Mouse (Mus musculus): Measurements from ENCODE around the gene Pdk1. TPM values are rescaled to one million over a fixed set of nuclear protein-coding genes. Genes with fewer than 3 reads are reported as not detected.
A peak's percentile ranks its signal among the peaks of the same experiment; 100 is the strongest.
"Not testable (repeated sequence)": the region's sequence is repeated elsewhere in the genome, so short reads cannot be mapped to it uniquely, and the experiment has no call there.

Gene Pdk1
- polyA plus RNA-seq (2015; fragmentation: Nextera tagmentation; extraction: Ambion mirVana) = 48.6 and 50.1 TPM in 2 replicates

DNA sequence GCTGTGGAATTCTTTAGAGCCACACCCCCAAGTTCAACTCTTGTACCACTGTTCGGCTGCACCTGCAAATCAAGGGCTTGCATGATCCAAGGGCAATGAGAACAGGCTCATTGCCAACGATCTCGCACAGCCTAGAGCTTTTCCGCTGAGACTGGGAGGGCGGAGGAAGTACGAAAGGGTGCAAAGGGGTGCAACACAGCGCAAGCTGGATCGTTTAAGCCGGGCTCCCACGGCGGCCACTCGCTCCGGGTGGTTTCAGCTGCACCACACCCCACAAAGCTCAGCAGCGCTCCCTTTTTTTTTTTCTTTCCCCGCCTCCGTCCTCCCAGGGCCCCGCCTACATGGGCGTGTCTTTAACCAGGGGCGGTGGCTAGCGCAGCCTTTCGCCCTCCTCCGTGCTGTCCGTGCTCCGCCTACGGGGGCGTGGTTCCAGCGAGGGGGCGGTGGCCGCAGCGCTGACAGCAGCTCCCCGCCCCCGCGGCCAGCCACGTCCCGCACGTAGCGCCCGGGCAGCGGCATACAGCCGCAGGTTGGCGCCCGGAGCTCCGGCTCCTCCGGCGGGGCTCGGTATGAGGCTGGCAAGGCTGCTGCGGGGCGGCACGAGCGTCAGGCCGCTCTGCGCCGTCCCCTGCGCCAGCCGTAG lies at the start of gene Pdk1:
Gene Pdk1, plus strand, starts transcription at position 424 of the 643 bp plus-strand sequence.
- Histone ChIP-seq H3K4me2 (peak within 1 kb of the TSS; percentile 93), H3K9ac (peak within 1 kb of the TSS; percentile 82), H3K27ac (peak within 1 kb of the TSS; percentile 97), H3K4me1 (peaks cover 14% of the 10 kb centered on the region), H3K36me3 (no peaks in the 10 kb centered on the region), H3K27me3 (no peaks in the 10 kb centered on the region), H3K9me3 (no peaks in the 10 kb centered on the region), H3K4me3 (peak within 1 kb of the TSS; percentile 73)
- ATAC-seq (ENCODE audit: borderline replicate concordance, extremely low read depth, low FRiP score, low TSS enrichment) = peak; percentile 98
- WGBS = under 1% methylated on average over 53 of the region's 55 CpGs

DNA sequence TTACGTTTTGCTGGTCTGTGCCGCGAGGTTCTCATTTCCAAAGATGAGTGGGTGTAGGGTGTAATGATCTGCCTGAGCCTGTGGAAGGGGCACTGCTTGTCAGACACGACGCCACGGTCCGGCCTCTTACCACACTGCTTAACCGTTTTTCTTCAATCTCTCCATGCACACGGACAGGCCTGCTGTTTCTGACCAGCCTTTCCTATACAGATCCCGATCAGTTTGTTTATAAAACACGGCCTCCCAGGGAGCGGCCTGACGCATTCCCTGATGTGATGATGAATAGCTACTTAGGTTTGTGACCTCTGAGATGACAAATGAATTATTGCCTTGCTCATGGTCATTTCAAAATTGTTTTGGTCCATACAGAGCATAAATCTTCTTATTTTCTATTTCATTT lies 48.9 kb upstream of the Pdk1 start:
- peaks cover 16% of the 10 kb centered on the region for H3K36me3 ChIP-seq
- WGBS = 39% methylated on average over 13 of the region's 13 CpGs
- no peak for ATAC-seq (ENCODE audit: borderline replicate concordance, extremely low read depth, low FRiP score, low TSS enrichment)
- H3K27me3 ChIP-seq = no peaks in the 10 kb centered on the region
- no peak overlapping the region for H3K4me3 ChIP-seq
- no peak overlapping the region for H3K9ac ChIP-seq
- H3K4me2 ChIP-seq = no peak overlapping the region
- H3K9me3 ChIP-seq = no peaks in the 10 kb centered on the region
- no peak overlapping the region for H3K27ac ChIP-seq
- no peaks in the 10 kb centered on the region for H3K4me1 ChIP-seq

DNA sequence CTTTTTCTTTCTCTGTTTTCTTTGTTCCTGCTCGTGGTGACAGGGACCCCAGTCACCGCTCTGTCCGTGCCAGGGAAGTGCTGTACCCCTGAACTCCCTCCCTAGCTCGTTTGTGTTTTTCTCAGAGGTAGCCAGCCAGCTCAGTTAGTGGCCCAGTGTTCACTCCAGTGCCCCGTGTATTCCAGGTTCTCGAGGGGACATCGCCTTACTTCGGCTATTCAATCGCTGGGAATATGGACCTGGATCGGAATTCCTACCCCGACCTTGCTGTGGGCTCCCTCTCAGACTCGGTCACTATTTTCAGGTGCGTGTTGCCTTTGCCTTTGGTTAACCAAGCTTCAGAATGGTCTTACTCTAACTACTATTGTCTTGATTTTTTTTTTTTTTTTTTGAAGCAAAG lies 45.3 kb upstream of the Pdk1 start:
- H3K9ac ChIP-seq = no peak overlapping the region
- 72% methylated on average over 13 of the region's 13 CpGs for WGBS
- no peak for ATAC-seq (ENCODE audit: borderline replicate concordance, extremely low read depth, low FRiP score, low TSS enrichment)

DNA sequence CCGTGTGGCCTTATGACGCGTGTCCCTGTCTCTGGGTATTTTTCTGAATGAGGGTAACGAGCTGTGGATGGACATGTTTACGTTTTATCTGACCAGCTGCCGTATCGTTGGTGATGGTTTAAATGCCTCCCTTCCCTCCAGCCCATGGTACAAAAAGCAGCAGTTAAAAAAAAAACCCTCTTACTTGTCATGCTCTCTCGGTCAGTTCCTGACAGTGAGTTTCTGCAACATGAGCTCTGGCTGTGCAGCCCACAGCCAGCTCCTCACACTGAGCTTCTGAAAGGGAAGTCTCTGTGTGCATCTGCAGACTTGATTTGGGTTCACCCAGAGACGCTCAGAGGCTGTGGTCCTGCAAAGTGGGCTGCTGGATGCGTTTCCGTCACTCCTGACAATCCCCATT lies 44.1 kb upstream of the Pdk1 start:
- H3K4me2 ChIP-seq = no peak overlapping the region
- no peak overlapping the region for H3K27ac ChIP-seq
- ATAC-seq (ENCODE audit: borderline replicate concordance, extremely low read depth, low FRiP score, low TSS enrichment) = no peak
- H3K4me3 ChIP-seq = no peak overlapping the region
- no peaks in the 10 kb centered on the region for H3K9me3 ChIP-seq
- no peaks in the 10 kb centered on the region for H3K4me1 ChIP-seq
- WGBS = 39% methylated on average over 11 of the region's 11 CpGs
- H3K9ac ChIP-seq = no peak overlapping the region
- no peaks in the 10 kb centered on the region for H3K27me3 ChIP-seq
- peaks cover 17% of the 10 kb centered on the region for H3K36me3 ChIP-seq

More for the DNA sequence above, 45.3 kb upstream of the Pdk1 start:
- H3K27me3 ChIP-seq = no peaks in the 10 kb centered on the region
- H3K4me3 ChIP-seq = no peak overlapping the region
- no peak overlapping the region for H3K4me2 ChIP-seq
- H3K36me3 ChIP-seq = peaks cover 19% of the 10 kb centered on the region
- no peak overlapping the region for H3K27ac ChIP-seq
- no peaks in the 10 kb centered on the region for H3K9me3 ChIP-seq
- H3K4me1 ChIP-seq = no peaks in the 10 kb centered on the region

DNA sequence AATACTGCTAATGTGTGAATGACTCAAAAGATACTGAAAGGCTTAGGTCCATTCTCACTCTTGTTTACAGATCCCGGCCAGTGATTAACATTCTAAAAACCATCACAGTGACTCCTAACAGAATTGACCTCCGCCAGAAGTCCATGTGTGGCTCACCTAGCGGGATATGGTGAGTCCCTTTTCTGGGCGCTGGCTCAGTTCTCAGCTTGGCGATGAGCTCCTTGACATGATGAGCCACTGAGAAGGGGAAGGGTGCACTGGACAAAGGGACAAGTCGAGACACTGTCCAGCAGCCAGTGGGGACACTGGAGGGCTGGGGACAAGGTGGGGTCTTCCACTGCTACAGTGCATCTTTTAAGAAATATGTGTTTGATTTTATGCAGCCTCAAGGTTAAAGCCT lies 39.4 kb upstream of the Pdk1 start:
- Histone ChIP-seq H3K4me1 (no peaks in the 10 kb centered on the region), H3K9me3 (no peaks in the 10 kb centered on the region), H3K27ac (no peak overlapping the region), H3K27me3 (no peaks in the 10 kb centered on the region), H3K4me3 (no peak overlapping the region), H3K4me2 (no peak overlapping the region), H3K9ac (no peak overlapping the region), H3K36me3 (peaks cover 17% of the 10 kb centered on the region)
- WGBS = 80% methylated on average over 6 of the region's 6 CpGs
- ATAC-seq (ENCODE audit: borderline replicate concordance, extremely low read depth, low FRiP score, low TSS enrichment) = no peak

DNA sequence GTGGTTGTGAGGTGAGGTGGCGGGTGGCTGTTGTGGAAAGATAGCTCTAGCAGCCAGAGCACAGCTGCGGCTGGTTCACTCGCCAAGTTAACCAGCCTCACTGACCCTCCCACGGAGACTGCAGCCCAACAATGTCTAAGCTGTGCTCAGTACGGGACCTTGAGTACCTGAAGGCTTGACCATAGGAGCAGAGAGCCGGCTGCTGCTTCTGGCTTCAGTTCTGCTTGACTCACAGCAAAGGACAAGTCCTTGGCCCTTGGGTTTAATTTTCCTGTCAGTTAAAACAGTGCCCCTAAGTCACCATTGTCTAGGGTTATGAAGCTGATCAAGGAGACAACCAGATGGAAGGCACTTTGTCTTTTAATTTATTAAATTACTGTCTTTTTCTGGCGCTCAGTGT lies 38.7 kb upstream of the Pdk1 start:
- ATAC-seq (ENCODE audit: borderline replicate concordance, extremely low read depth, low FRiP score, low TSS enrichment) = no peak
- no peaks in the 10 kb centered on the region for H3K9me3 ChIP-seq
- H3K36me3 ChIP-seq = peaks cover 12% of the 10 kb centered on the region
- no peak overlapping the region for H3K4me3 ChIP-seq
- WGBS = 66% methylated on average over 7 of the region's 7 CpGs
- H3K4me2 ChIP-seq = no peak overlapping the region
- H3K4me1 ChIP-seq = no peaks in the 10 kb centered on the region
- no peak overlapping the region for H3K27ac ChIP-seq
- no peaks in the 10 kb centered on the region for H3K27me3 ChIP-seq
- H3K9ac ChIP-seq = no peak overlapping the region

DNA sequence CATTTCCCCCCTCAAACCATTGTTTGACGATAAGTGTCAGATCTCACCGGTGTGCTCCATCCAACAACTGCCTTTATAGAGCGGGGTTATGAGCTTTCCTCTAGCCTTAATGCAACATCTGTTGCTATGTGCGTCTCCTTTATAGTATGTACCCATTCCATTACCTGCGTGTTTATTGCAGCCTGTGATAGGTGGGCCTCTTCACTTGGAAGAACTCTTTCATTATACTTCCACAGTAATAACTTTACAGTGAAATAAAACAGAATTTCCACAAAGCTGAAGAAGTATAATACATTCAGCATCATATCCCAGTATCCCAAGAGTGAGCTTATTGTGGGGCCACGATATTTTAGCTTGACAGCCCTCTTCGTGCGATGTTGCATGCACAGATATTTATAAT lies 37.5 kb upstream of the Pdk1 start:
- H3K9me3 ChIP-seq = no peaks in the 10 kb centered on the region
- H3K27ac ChIP-seq = no peak overlapping the region
- WGBS = 84% methylated on average over 8 of the region's 8 CpGs
- no peak for ATAC-seq (ENCODE audit: borderline replicate concordance, extremely low read depth, low FRiP score, low TSS enrichment)
- H3K36me3 ChIP-seq = peaks cover 12% of the 10 kb centered on the region
- H3K4me3 ChIP-seq = no peak overlapping the region
- no peaks in the 10 kb centered on the region for H3K4me1 ChIP-seq
- H3K4me2 ChIP-seq = no peak overlapping the region
- no peaks in the 10 kb centered on the region for H3K27me3 ChIP-seq
- H3K9ac ChIP-seq = no peak overlapping the region

DNA sequence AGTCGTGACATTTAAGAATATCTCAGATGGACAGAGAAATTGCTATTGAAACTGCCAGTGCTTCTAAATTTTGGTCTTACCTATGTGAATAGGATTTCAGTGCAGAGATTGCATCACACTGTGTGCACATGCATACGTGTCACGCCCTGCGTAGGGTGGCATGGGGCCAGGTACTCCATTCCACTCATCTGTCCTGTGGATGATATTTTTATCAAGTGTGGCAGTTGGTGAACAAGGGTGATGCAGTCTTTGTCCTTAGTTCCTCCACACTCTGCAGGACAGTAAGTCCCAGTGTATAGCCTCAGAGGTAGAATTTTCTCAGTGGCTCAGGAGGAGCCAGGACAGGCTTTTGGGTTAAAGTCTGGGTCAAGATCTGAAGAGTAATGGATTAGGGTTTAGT lies 36.8 kb upstream of the Pdk1 start:
- H3K27ac ChIP-seq = no peak overlapping the region
- H3K4me3 ChIP-seq = no peak overlapping the region
- H3K4me1 ChIP-seq = no peaks in the 10 kb centered on the region
- H3K9me3 ChIP-seq = no peaks in the 10 kb centered on the region
- H3K36me3 ChIP-seq = peaks cover 19% of the 10 kb centered on the region
- WGBS = 81% methylated on average over 4 of the region's 4 CpGs
- ATAC-seq (ENCODE audit: borderline replicate concordance, extremely low read depth, low FRiP score, low TSS enrichment) = no peak
- H3K4me2 ChIP-seq = no peak overlapping the region
- H3K9ac ChIP-seq = no peak overlapping the region
- no peaks in the 10 kb centered on the region for H3K27me3 ChIP-seq

DNA sequence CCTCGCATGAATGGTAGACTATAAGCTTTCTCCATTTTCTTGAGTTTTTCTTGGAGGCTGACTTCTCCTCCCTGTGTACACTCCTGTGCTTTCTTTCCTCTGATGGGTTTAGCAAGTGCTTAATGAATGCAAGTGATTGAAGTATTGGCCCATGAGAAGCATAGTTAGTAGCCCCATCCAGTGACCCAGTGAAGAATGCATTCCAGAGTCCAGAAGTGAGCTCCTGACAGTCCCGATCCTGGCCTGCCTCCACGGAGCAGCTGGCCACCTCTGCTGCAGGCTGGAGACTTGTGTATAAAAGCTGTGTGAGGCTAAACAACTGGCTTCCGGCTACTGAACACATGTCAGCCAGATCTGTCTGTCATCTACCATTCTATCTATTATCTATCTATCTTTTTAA lies 35.8 kb upstream of the Pdk1 start:
- no peak for ATAC-seq (ENCODE audit: borderline replicate concordance, extremely low read depth, low FRiP score, low TSS enrichment)
- no peak overlapping the region for H3K4me3 ChIP-seq
- no peak overlapping the region for H3K4me2 ChIP-seq
- H3K4me1 ChIP-seq = no peaks in the 10 kb centered on the region
- H3K9me3 ChIP-seq = no peaks in the 10 kb centered on the region
- H3K27me3 ChIP-seq = no peaks in the 10 kb centered on the region
- no peak overlapping the region for H3K9ac ChIP-seq
- H3K36me3 ChIP-seq = peaks cover 22% of the 10 kb centered on the region
- H3K27ac ChIP-seq = no peak overlapping the region
- 39% methylated on average over 4 of the region's 4 CpGs for WGBS

DNA sequence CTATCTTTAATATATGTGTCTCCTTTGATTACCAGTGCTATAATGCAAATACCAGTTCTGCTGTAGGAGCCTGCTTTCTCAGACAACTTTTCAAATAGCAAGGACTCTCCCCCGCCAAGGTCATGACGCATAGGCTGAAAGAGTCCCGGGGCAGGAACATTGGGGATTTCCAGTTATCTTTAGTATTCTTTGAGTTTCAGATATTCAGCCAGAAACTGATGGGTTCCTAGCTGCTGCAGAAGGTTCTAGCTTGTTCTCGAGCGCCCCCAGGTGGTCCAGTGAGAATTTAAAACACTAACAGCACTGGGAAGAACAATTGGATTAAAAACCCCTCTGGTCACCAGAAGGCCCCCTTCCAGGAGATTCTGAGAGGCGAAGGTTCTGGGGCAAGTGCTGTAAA lies 35.2 kb upstream of the Pdk1 start:
- H3K4me3 ChIP-seq = no peak overlapping the region
- H3K4me2 ChIP-seq = no peak overlapping the region
- no peak overlapping the region for H3K27ac ChIP-seq
- H3K36me3 ChIP-seq = peaks cover 22% of the 10 kb centered on the region
- 26% methylated on average over 6 of the region's 6 CpGs for WGBS
- no peaks in the 10 kb centered on the region for H3K27me3 ChIP-seq
- no peaks in the 10 kb centered on the region for H3K4me1 ChIP-seq
- no peak overlapping the region for H3K9ac ChIP-seq
- ATAC-seq (ENCODE audit: borderline replicate concordance, extremely low read depth, low FRiP score, low TSS enrichment) = no peak
- no peaks in the 10 kb centered on the region for H3K9me3 ChIP-seq

DNA sequence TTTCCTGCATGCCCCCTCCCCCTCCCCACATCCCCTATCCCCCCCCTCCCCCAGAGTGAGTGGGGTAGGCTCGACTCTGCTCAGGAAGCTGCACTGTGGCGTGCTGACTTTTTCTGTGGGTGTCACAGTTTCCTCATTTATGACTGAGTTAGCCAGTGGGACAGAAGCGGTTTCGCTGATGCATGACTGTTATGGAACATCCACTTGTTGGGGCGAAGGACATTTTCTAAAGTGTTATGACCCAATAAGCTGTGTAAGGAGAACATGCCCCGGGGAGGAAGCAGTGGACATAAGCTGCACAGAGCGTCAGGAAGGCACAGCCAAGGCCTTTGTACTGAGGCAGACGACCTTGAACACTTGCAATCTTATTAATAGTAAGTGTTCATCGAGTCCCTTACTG lies 29.7 kb upstream of the Pdk1 start:
- H3K36me3 ChIP-seq = peaks cover 40% of the 10 kb centered on the region
- ATAC-seq (ENCODE audit: borderline replicate concordance, extremely low read depth, low FRiP score, low TSS enrichment) = no peak
- no peak overlapping the region for H3K4me2 ChIP-seq
- no peaks in the 10 kb centered on the region for H3K9me3 ChIP-seq
- 75% methylated on average over 9 of the region's 9 CpGs for WGBS
- H3K9ac ChIP-seq = no peak overlapping the region
- H3K4me3 ChIP-seq = no peak overlapping the region
- H3K4me1 ChIP-seq = no peaks in the 10 kb centered on the region
- H3K27ac ChIP-seq = no peak overlapping the region
- H3K27me3 ChIP-seq = no peaks in the 10 kb centered on the region

DNA sequence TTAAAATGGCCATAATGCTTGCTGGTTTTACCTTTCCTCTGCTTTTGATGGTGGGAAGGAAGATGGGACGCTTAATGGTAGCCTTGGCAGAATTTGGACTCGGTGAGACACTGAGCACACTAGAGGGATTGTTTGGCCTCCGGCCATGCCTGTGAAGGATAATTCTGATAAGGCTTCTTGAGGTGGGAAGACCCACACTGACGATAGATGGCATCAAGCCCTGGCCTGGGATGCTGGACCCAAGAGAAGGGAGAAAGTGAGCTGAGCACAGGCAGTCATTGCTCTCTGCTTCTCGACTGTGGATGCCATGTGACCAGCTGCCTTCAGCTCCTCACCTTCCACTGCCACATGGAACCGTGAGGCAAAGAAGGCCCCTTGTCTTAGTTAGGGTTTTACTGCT lies 28.1 kb upstream of the Pdk1 start:
- peaks cover 39% of the 10 kb centered on the region for H3K36me3 ChIP-seq
- ATAC-seq (ENCODE audit: borderline replicate concordance, extremely low read depth, low FRiP score, low TSS enrichment) = no peak

DNA sequence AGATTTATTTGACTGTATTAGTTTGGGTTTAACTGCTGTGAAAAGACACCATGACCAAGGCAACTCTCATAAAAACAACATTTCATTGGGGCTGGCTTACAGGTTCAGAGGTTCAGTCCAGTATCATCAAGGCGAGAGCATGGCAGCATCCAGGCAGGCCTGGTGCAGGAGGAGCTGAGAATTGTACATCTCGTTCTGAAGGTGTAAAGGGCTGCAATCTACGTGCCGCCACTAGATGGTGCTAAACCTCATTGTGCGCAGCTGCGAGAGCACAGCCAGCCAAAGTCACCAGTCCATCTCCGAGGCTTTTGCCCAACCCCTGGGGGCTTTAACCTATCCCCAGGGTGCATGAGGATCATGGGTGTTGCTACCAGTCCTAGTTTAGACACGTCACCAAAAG lies 20.9 kb upstream of the Pdk1 start:
- not testable (repeated sequence) for H3K27me3 ChIP-seq; H3K4me3 ChIP-seq; H3K9ac ChIP-seq; ATAC-seq (ENCODE audit: borderline replicate concordance, extremely low read depth, low FRiP score, low TSS enrichment); H3K4me2 ChIP-seq; H3K9me3 ChIP-seq; H3K27ac ChIP-seq; H3K4me1 ChIP-seq
- 0 out of 2 replicates have a peak, but pooled peaks cover 13% of the 10 kb centered on the region for H3K36me3 ChIP-seq
- WGBS = 2% methylated on average over 7 of the region's 8 CpGs

More for the DNA sequence above, 28.1 kb upstream of the Pdk1 start:
- H3K27ac ChIP-seq = no peak overlapping the region
- H3K4me1 ChIP-seq = no peaks in the 10 kb centered on the region
- H3K4me2 ChIP-seq = no peak overlapping the region
- no peaks in the 10 kb centered on the region for H3K27me3 ChIP-seq
- 73% methylated on average over 6 of the region's 6 CpGs for WGBS
- H3K4me3 ChIP-seq = no peak overlapping the region
- H3K9ac ChIP-seq = no peak overlapping the region
- H3K9me3 ChIP-seq = no peaks in the 10 kb centered on the region
